Mouse (Mus musculus): Measurements from ENCODE around the gene Mnat1. TPM values are rescaled to one million over a fixed set of nuclear protein-coding genes. Genes with fewer than 3 reads are reported as not detected.

The Mnat1 gene
- polyA plus RNA-seq, 1 experiment: 4.4 TPM

DNA sequence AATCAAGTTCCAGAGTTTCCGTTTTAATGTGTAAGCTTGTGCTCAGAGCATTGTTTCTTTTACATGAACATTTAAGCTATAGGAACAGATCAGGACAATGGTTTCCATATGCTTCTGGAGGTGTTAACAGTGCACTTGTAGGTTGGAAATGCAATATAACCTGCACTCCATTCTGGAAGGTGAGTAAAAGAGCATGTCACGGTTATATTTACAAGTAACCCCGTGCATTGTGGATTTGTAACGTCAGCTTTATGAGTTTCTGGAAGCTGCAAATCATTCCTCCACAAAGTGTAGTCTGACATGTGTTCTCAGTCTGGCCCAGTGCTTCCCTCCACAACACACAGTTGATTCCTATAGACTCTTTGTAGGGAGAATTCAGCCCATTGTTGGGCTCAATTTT is 30.6 kb downstream of the Mnat1 start:
- no peak overlapping the region for H3K27ac ChIP-seq (ENCODE audit: control insufficient read depth, insufficient read depth, low read depth, low read length)
- no peaks in the 10 kb centered on the region for H3K4me1 ChIP-seq (ENCODE audit: control insufficient read depth, insufficient read depth, low read length)
- no peak for TF ChIP-seq CTCF (IDR thresholded peaks at IDR 0.05; ENCODE audit: control insufficient read depth, insufficient read depth, insufficient replicate concordance, low read depth, low read length)
- no peak for TF ChIP-seq POLR2A (IDR thresholded peaks at IDR 0.05; ENCODE audit: control insufficient read depth, low read depth, low read length)
- H3K4me3 ChIP-seq (ENCODE audit: control insufficient read depth, low read depth, low read length): no peak overlapping the region
- no peaks in the 10 kb centered on the region for H3K27me3 ChIP-seq (ENCODE audit: control insufficient read depth, insufficient read depth, low read length)
- no peaks in the 10 kb centered on the region for H3K36me3 ChIP-seq (ENCODE audit: control insufficient read depth, insufficient read depth, low read length)

DNA sequence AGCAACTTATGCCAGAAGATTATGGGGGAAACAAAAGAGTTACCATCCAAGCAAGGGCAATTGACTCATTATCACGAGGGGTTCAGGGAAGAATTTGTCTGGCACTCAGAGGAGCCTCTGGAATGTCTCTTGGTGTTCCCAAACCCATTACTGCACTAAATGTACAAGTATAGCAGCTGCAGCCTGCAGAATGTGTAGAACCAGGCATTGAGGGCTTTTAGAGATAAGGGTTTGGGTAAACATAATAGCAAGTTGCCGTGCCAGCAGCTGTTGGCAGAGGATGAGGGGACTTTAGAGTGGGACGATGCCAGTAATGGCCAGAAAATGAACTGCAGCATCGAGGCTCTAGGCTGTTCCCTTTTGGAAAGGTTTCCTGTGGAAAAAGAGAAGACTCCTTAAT is 36.8 kb downstream of the Mnat1 start:
- H3K27ac ChIP-seq (ENCODE audit: control insufficient read depth, insufficient read depth, low read depth, low read length): no peak overlapping the region
- H3K27me3 ChIP-seq (ENCODE audit: control insufficient read depth, insufficient read depth, low read length): no peaks in the 10 kb centered on the region
- H3K4me3 ChIP-seq (ENCODE audit: control insufficient read depth, low read depth, low read length): no peak overlapping the region
- TF ChIP-seq CTCF (IDR thresholded peaks at IDR 0.05; ENCODE audit: control insufficient read depth, insufficient read depth, insufficient replicate concordance, low read depth, low read length): no peak
- TF ChIP-seq POLR2A (IDR thresholded peaks at IDR 0.05; ENCODE audit: control insufficient read depth, low read depth, low read length): no peak
- no peaks in the 10 kb centered on the region for H3K4me1 ChIP-seq (ENCODE audit: control insufficient read depth, insufficient read depth, low read length)
- H3K36me3 ChIP-seq (ENCODE audit: control insufficient read depth, insufficient read depth, low read length): no peaks in the 10 kb centered on the region

- Histone ChIP-seq H3K27me3 (ENCODE audit: control insufficient read depth, insufficient read depth, low read length) (no peaks in the 10 kb centered on the region), H3K4me1 (ENCODE audit: control insufficient read depth, insufficient read depth, low read length) (no peaks in the 10 kb centered on the region), H3K27ac (ENCODE audit: control insufficient read depth, insufficient read depth, low read depth, low read length) (no peak overlapping the region), H3K36me3 (ENCODE audit: control insufficient read depth, insufficient read depth, low read length) (no peaks in the 10 kb centered on the region), H3K4me3 (ENCODE audit: control insufficient read depth, low read depth, low read length) (no peak overlapping the region)
- no peak for TF ChIP-seq POLR2A (IDR thresholded peaks at IDR 0.05; ENCODE audit: control insufficient read depth, low read depth, low read length)
- TF ChIP-seq CTCF (IDR thresholded peaks at IDR 0.05; ENCODE audit: control insufficient read depth, insufficient read depth, insufficient replicate concordance, low read depth, low read length): no peak
Measured at GRCm38 (mm10) chr12:73162408-73163181, 39.1 kb downstream of the Mnat1 start.

DNA sequence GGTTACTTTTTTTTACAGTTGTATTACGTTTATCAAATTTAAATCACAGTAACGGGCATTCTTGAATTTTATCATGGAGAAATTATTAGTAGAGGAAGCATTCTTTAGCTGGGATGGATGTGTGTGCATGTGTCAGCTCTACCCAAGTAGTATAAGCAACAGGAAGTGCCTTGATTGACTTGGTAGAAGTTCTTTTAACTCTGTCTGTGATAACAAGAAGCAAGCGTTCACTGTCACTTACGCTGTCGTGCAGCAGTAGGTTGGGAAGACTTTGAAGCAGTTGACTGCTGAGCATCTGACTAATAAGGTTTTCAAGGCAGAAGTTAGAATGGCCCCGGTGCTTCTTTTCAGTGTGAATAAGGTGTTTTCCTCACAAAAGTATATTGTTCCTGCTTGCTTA is 47.3 kb downstream of the Mnat1 start:
- TF ChIP-seq CTCF (IDR thresholded peaks at IDR 0.05; ENCODE audit: control insufficient read depth, insufficient read depth, insufficient replicate concordance, low read depth, low read length) (no peak), POLR2A (IDR thresholded peaks at IDR 0.05; ENCODE audit: control insufficient read depth, low read depth, low read length) (no peak)
- Histone ChIP-seq H3K27me3 (ENCODE audit: control insufficient read depth, insufficient read depth, low read length) (no peaks in the 10 kb centered on the region), H3K36me3 (ENCODE audit: control insufficient read depth, insufficient read depth, low read length) (no peaks in the 10 kb centered on the region), H3K27ac (ENCODE audit: control insufficient read depth, insufficient read depth, low read depth, low read length) (no peak overlapping the region), H3K4me3 (ENCODE audit: control insufficient read depth, low read depth, low read length) (no peak overlapping the region), H3K4me1 (ENCODE audit: control insufficient read depth, insufficient read depth, low read length) (no peaks in the 10 kb centered on the region)

- no peaks in the 10 kb centered on the region for H3K27me3 ChIP-seq (ENCODE audit: control insufficient read depth, insufficient read depth, low read length)
- TF ChIP-seq CTCF (IDR thresholded peaks at IDR 0.05; ENCODE audit: control insufficient read depth, insufficient read depth, insufficient replicate concordance, low read depth, low read length) (no peak), POLR2A (IDR thresholded peaks at IDR 0.05; ENCODE audit: control insufficient read depth, low read depth, low read length) (no peak)
- H3K27ac ChIP-seq (ENCODE audit: control insufficient read depth, insufficient read depth, low read depth, low read length): no peak overlapping the region
- no peaks in the 10 kb centered on the region; the same call in 1 of the 2 replicates for H3K36me3 ChIP-seq (ENCODE audit: control insufficient read depth, insufficient read depth, low read length)
- no peaks in the 10 kb centered on the region for H3K4me1 ChIP-seq (ENCODE audit: control insufficient read depth, insufficient read depth, low read length)
- H3K4me3 ChIP-seq (ENCODE audit: control insufficient read depth, low read depth, low read length): no peak overlapping the region
Measured at GRCm38 (mm10) chr12:73183896-73184295, 60.4 kb downstream of the Mnat1 start.

GRCm38 (mm10) chr12:73197363-73197762 is 73.8 kb downstream of the Mnat1 start:
- no peaks in the 10 kb centered on the region for H3K4me1 ChIP-seq (ENCODE audit: control insufficient read depth, insufficient read depth, low read length)
- no peaks in the 10 kb centered on the region for H3K36me3 ChIP-seq (ENCODE audit: control insufficient read depth, insufficient read depth, low read length)
- no peak for TF ChIP-seq POLR2A (IDR thresholded peaks at IDR 0.05; ENCODE audit: control insufficient read depth, low read depth, low read length)
- no peak for TF ChIP-seq CTCF (IDR thresholded peaks at IDR 0.05; ENCODE audit: control insufficient read depth, insufficient read depth, insufficient replicate concordance, low read depth, low read length)
- no peak overlapping the region for H3K4me3 ChIP-seq (ENCODE audit: control insufficient read depth, low read depth, low read length)
- H3K27ac ChIP-seq (ENCODE audit: control insufficient read depth, insufficient read depth, low read depth, low read length): no peak overlapping the region
- no peaks in the 10 kb centered on the region for H3K27me3 ChIP-seq (ENCODE audit: control insufficient read depth, insufficient read depth, low read length)

- H3K36me3 ChIP-seq (ENCODE audit: control insufficient read depth, insufficient read depth, low read length): no peaks in the 10 kb centered on the region
- H3K4me1 ChIP-seq (ENCODE audit: control insufficient read depth, insufficient read depth, low read length): no peaks in the 10 kb centered on the region
- H3K27me3 ChIP-seq (ENCODE audit: control insufficient read depth, insufficient read depth, low read length): no peaks in the 10 kb centered on the region
- H3K27ac ChIP-seq (ENCODE audit: control insufficient read depth, insufficient read depth, low read depth, low read length): no peak overlapping the region
- no peak overlapping the region for H3K4me3 ChIP-seq (ENCODE audit: control insufficient read depth, low read depth, low read length)
- TF ChIP-seq POLR2A (IDR thresholded peaks at IDR 0.05; ENCODE audit: control insufficient read depth, low read depth, low read length) (no peak), CTCF (IDR thresholded peaks at IDR 0.05; ENCODE audit: control insufficient read depth, insufficient read depth, insufficient replicate concordance, low read depth, low read length) (no peak)
Measured at GRCm38 (mm10) chr12:73198451-73198850, 74.9 kb downstream of the Mnat1 start.
